Mouse (Mus musculus): Measurements from ENCODE around the gene Wdr46. TPM values are rescaled to one million over a fixed set of nuclear protein-coding genes. Genes with fewer than 3 reads are reported as not detected.

Wdr46 gene
- total and polyA plus RNA-seq, 2 experiments from 2014 or later, result 15.7 to 17.3 TPM

GRCm38 (mm10) chr17:33953310-33953709 lies 12.8 kb downstream of the Wdr46 start:
- DNase-seq (ENCODE audit: low spot score), result no peak
- Histone ChIP-seq H3K9ac (replicated peaks; ENCODE audit: low read length, poor library complexity, severe bottlenecking) (no peak overlapping the region), H3K9me3 (ENCODE audit: low read length) (no peaks in the 10 kb centered on the region), H3K4me3 (ENCODE audit: low read depth, low read length) (no peak overlapping the region), H3K4me1 (ENCODE audit: insufficient read depth, low read length) (peaks cover 19% of the 10 kb centered on the region; the same call in 1 of the 2 replicates), H3K27ac (ENCODE audit: low read depth, low read length) (no peak overlapping the region), H3K4me2 (ENCODE audit: low read depth, low read length, poor library complexity, severe bottlenecking) (no peak overlapping the region), H3K36me3 (ENCODE audit: insufficient read depth, low read length) (peaks cover 22% of the 10 kb centered on the region), H3K27me3 (ENCODE audit: insufficient read depth, low read length) (no peaks in the 10 kb centered on the region)
- 88% methylated on average over 3 of the region's 3 CpGs for WGBS
- no peak for ATAC-seq (ENCODE audit: low FRiP score)
- no peak for TF ChIP-seq CTCF (IDR thresholded peaks at IDR 0.05)

GRCm38 (mm10) chr17:33953961-33954565 lies 13.6 kb downstream of the Wdr46 start:
- no peak for ATAC-seq (ENCODE audit: low FRiP score)
- Histone ChIP-seq H3K9me3 (ENCODE audit: low read length) (no peaks in the 10 kb centered on the region), H3K27me3 (ENCODE audit: insufficient read depth, low read length) (no peaks in the 10 kb centered on the region), H3K9ac (replicated peaks; ENCODE audit: low read length, poor library complexity, severe bottlenecking) (peak overlapping the region; percentile 96), H3K4me1 (ENCODE audit: insufficient read depth, low read length) (peaks cover 19% of the 10 kb centered on the region; the same call in 1 of the 2 replicates), H3K36me3 (ENCODE audit: insufficient read depth, low read length) (peaks cover 24% of the 10 kb centered on the region), H3K4me2 (ENCODE audit: low read depth, low read length, poor library complexity, severe bottlenecking) (peak overlapping the region; percentile 74), H3K4me3 (ENCODE audit: low read depth, low read length) (peak overlapping the region; percentile 84), H3K27ac (ENCODE audit: low read depth, low read length) (0 out of 2 replicates have a peak overlapping the region, but pooled peaks have one; percentile 26)
- DNase-seq (ENCODE audit: low spot score), result no peak
- no peak for TF ChIP-seq CTCF (IDR thresholded peaks at IDR 0.05)
- 42% methylated on average over 5 of the region's 5 CpGs for WGBS

- peaks cover 19% of the 10 kb centered on the region; the same call in 1 of the 2 replicates for H3K4me1 ChIP-seq (ENCODE audit: insufficient read depth, low read length)
- H3K27me3 ChIP-seq (ENCODE audit: insufficient read depth, low read length), result no peaks in the 10 kb centered on the region
- ATAC-seq (ENCODE audit: low FRiP score) (peak; percentile 14), DNase-seq (ENCODE audit: low spot score) (no peak)
- H3K9me3 ChIP-seq (ENCODE audit: low read length), result no peaks in the 10 kb centered on the region
- H3K9ac ChIP-seq (replicated peaks; ENCODE audit: low read length, poor library complexity, severe bottlenecking), result peak overlapping the region; percentile 96
- H3K4me2 ChIP-seq (ENCODE audit: low read depth, low read length, poor library complexity, severe bottlenecking), result peak overlapping the region; percentile 74
- peak overlapping the region; percentile 84 for H3K4me3 ChIP-seq (ENCODE audit: low read depth, low read length)
- no peak for TF ChIP-seq CTCF (IDR thresholded peaks at IDR 0.05)
- peak overlapping the region; percentile 96 for H3K27ac ChIP-seq (ENCODE audit: low read depth, low read length)
- 1% methylated on average over 33 of the region's 33 CpGs for WGBS
- peaks cover 33% of the 10 kb centered on the region for H3K36me3 ChIP-seq (ENCODE audit: insufficient read depth, low read length)
Observed at GRCm38 (mm10) chr17:33954646-33955554, 14.4 kb downstream of the Wdr46 start.

- Histone ChIP-seq H3K4me1 (ENCODE audit: insufficient read depth, low read length) (peaks cover 13% of the 10 kb centered on the region; the same call in 1 of the 2 replicates), H3K9ac (replicated peaks; ENCODE audit: low read length, poor library complexity, severe bottlenecking) (peak within 1 kb of the TSS; percentile 96)
- under 1% methylated on average over 50 of the region's 50 CpGs for WGBS
Observed at GRCm38 (mm10) chr17:33955555-33956214, 15.2 kb downstream of the Wdr46 start, which contains the start of the genes Vps52 and Rps18. Vps52 (plus strand) TSS chr17:33955812. Rps18 (minus strand) TSS chr17:33956001.

GRCm38 (mm10) chr17:33956336-33956735 lies 15.9 kb downstream of the Wdr46 start:
- Histone ChIP-seq H3K36me3 (ENCODE audit: insufficient read depth, low read length) (peaks cover 43% of the 10 kb centered on the region), H3K4me1 (ENCODE audit: insufficient read depth, low read length) (peaks cover 13% of the 10 kb centered on the region; the same call in 1 of the 2 replicates), H3K9ac (replicated peaks; ENCODE audit: low read length, poor library complexity, severe bottlenecking) (peak overlapping the region; percentile 89), H3K27me3 (ENCODE audit: insufficient read depth, low read length) (no peaks in the 10 kb centered on the region), H3K4me2 (ENCODE audit: low read depth, low read length, poor library complexity, severe bottlenecking) (peak overlapping the region; percentile 80), H3K9me3 (ENCODE audit: low read length) (no peaks in the 10 kb centered on the region), H3K4me3 (ENCODE audit: low read depth, low read length) (peak overlapping the region; percentile 84), H3K27ac (ENCODE audit: low read depth, low read length) (peak overlapping the region; percentile 90)
- no peak for ATAC-seq (ENCODE audit: low FRiP score)
- WGBS, result 8% methylated on average over 10 of the region's 10 CpGs
- TF ChIP-seq CTCF (IDR thresholded peaks at IDR 0.05), result no peak
- DNase-seq (ENCODE audit: low spot score), result no peak

More at GRCm38 (mm10) chr17:33955555-33956214, 15.2 kb downstream of the Wdr46 start, which contains the start of the genes Vps52 and Rps18:
- peak; percentile 99 for DNase-seq (ENCODE audit: low spot score)
- peak within 1 kb of the TSS; percentile 80 for H3K4me2 ChIP-seq (ENCODE audit: low read depth, low read length, poor library complexity, severe bottlenecking)
- H3K4me3 ChIP-seq (ENCODE audit: low read depth, low read length), result peak within 1 kb of the TSS; percentile 84
- H3K9me3 ChIP-seq (ENCODE audit: low read length), result no peaks in the 10 kb centered on the region
- peak; percentile 88 for ATAC-seq (ENCODE audit: low FRiP score)
- peak; percentile 60 for TF ChIP-seq CTCF (IDR thresholded peaks at IDR 0.05)
- H3K27me3 ChIP-seq (ENCODE audit: insufficient read depth, low read length), result no peaks in the 10 kb centered on the region
- peak within 1 kb of the TSS; percentile 96 for H3K27ac ChIP-seq (ENCODE audit: low read depth, low read length)
- peaks cover 38% of the 10 kb centered on the region for H3K36me3 ChIP-seq (ENCODE audit: insufficient read depth, low read length)
